Mouse (Mus musculus) ovary, adult 10 weeks (tissue): Measurements from ENCODE around the gene Atoh7. TPM values are rescaled to one million over a fixed set of nuclear protein-coding genes. Genes with fewer than 3 reads are reported as not detected.

Source experiments
- polyA plus RNA-seq: library from polyadenylated mRNA; stranded (reverse); fragments of 350-450 nt; fragmentation: Illumina TruSeq; extraction: RNeasy Lipid Tissue Mini Kit (QIAGEN cat#74804); gene quantifications from one replicate; pipeline ENCODE4 v1.2.3, GENCODE M21; 2014

Gene Atoh7
- polyA plus RNA-seq = not detected

DNA sequence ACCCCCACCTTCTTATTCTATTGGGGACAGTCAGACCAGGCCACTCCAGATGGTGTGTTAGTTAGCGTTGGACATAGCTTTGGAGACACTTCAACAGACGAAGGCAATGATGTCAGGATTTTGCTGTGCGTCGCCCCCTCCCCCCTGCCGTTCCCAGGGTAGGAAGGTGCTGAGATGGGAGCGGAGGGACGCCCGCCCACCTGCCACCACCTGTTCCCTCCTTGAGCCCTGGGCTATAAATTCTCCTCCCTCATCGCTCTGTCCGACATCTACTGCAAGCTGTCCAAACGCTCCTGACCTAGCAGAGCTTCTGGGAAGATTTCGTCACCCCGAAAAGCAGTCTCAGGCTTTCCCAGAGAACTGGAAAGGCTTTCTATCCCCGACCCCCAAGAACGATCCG lies at the start of gene Atoh7:
Gene Atoh7 (plus strand): TSS at position 131 of the 400 bp plus-strand sequence.

DNA sequence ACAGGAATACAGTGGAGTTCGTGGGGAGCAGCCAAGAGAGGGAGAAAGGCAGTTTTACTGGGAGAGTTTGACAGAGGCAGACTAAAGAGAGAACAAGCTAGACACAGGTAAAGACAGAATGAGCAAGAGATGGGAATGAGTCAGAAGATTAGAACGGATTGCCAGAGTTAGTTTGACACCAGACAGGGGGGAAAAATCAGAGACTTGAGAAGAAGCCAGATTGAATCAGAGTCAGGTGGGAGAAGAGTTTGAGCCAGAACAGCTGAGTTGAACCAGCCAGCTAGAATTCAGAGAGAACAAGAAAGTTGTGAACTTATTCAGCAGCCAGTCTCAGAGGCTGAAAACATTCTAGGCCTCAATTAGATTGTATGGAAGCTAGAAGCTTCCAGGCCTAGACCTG lies 39.6 kb upstream of the Atoh7 start, which contains the start of gene Pbld1:
Gene Pbld1 (plus strand): TSS at position 301 of the 400 bp plus-strand sequence.

Other genes starting within 250 kb of the Atoh7 start
- 20.0 TPM for gene Tet1, start 190.7 kb upstream of the Atoh7 start, polyA plus RNA-seq
- 42.2 TPM for gene Slc25a16, start 179.0 kb upstream of the Atoh7 start, polyA plus RNA-seq
- 6.4 TPM for gene Dna2, start 152.6 kb upstream of the Atoh7 start, polyA plus RNA-seq
- 29.8 TPM for gene Rufy2, start 119.4 kb upstream of the Atoh7 start, polyA plus RNA-seq
- 111 TPM for gene Hnrnph3, start 75.4 kb upstream of the Atoh7 start, polyA plus RNA-seq
- gene Pbld2, start 75.3 kb upstream of the Atoh7 start, polyA plus RNA-seq = 1.3 TPM
- gene Pbld1, start 39.5 kb upstream of the Atoh7 start, polyA plus RNA-seq = 0.43 TPM
- not detected for gene Mypn, start 104.3 kb downstream of the Atoh7 start, polyA plus RNA-seq
- 228 TPM for gene Herc4, start 144.2 kb downstream of the Atoh7 start, polyA plus RNA-seq